Mouse (Mus musculus) heart, embryonic 15.5 days (tissue): ENCODE data around the gene Ipcef1. TPM values are rescaled to one million over a fixed set of nuclear protein-coding genes. Genes with fewer than 3 reads are reported as not detected.

ENCODE experiments used
- ATAC-seq: fragments of 200-750 bp; cut with Nextera tagmentation; replicated peaks from 2 replicates; pipeline ENCODE4 v1.8.0; 2017; ENCODE audit warnings: low read depth, moderate TSS enrichment; ENCODE audit not compliant: insufficient number of reproducible peaks, insufficient read depth, low FRiP score
- H3K27ac ChIP-seq: fragments of 300-500 bp; sonication (generic); 2 replicates; pipeline ENCODE4 v1.5.1; 2015; ENCODE audit warnings: mild to moderate bottlenecking, inconsistent platforms
- H3K27me3 ChIP-seq: fragments of 300-500 bp; sonication (generic); 2 replicates; pipeline ENCODE4 v1.6.1; 2015; ENCODE audit warnings: inconsistent platforms
- H3K36me3 ChIP-seq: fragments of 300-500 bp; sonication (generic); 2 replicates; pipeline ENCODE4 v1.6.1; 2015; ENCODE audit warnings: mild to moderate bottlenecking, inconsistent platforms
- H3K4me1 ChIP-seq: fragments of 300-500 bp; sonication (generic); replicated peaks from 2 replicates; pipeline ENCODE4 v1.6.1; 2015; ENCODE audit warnings: inconsistent platforms
- H3K4me2 ChIP-seq: fragments of 300-500 bp; sonication (generic); 2 replicates; pipeline ENCODE4 v1.6.1; 2015; ENCODE audit warnings: inconsistent platforms, mild to moderate bottlenecking, moderate library complexity
- H3K4me3 ChIP-seq: fragments of 300-500 bp; sonication (generic); 2 replicates; pipeline ENCODE4 v1.5.1; 2015; ENCODE audit warnings: mild to moderate bottlenecking, inconsistent platforms
- H3K9ac ChIP-seq: fragments of 300-500 bp; sonication (generic); 2 replicates; pipeline ENCODE4 v1.6.1; 2015; ENCODE audit warnings: mild to moderate bottlenecking, inconsistent platforms
- H3K9me3 ChIP-seq: fragments of 300-500 bp; sonication (generic); replicated peaks from 2 replicates; pipeline ENCODE4 v1.6.1; 2016; ENCODE audit warnings: inconsistent platforms
- WGBS: fragments of 180-500 bp; shearing (Covaris S2); methylation state at CpG from one replicate; pipeline ENCODE4 v1.1.7; 2015; ENCODE audit warnings: mixed read lengths; 5-methylcytosine and 5-hydroxymethylcytosine counted together
- polyA plus RNA-seq: library from polyadenylated mRNA; unstranded; fragments of >200 nt; fragmentation: Nextera tagmentation; extraction: Ambion mirVana; gene quantifications from 2 replicates; pipeline ENCODE4 v1.2.1, GENCODE M21; 2015

Ipcef1 gene
- 0.25 and 0.77 TPM in 2 replicates for polyA plus RNA-seq

DNA sequence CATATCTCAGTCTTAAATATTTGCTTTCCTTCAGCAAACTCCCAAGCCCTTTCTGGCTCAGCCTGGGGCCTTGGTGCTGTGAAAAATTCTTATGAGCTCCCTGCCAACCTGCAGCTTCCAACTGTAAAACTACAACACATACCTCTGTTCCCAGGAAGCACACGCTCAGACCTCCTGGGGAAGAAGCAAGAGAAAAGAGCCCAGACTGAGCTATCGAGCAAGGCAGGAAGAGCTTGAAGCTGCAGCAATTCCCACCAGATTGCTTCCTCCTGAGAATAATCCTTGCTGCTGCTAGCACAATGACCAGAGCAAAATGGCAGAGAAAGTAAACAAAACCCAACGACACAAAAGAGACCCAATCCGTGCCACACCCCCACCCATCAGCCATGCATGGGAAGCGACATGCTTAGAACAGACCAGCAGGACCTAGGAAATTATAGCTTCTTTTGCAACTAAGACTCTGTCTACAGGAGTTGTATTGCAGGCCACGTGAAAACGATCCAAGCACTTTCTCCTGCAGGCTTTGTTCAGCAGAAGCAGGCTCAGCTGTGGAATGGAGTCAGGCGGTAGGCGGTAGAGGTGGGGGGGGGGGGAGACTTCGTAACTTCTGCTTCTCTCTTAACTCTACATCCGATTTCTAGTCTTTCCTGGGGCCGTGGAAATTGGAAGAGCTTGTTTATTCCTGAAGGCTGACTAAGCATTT lies at the start of gene Ipcef1:
TSS of gene Ipcef1 (minus strand) at position 164 of the 703 bp plus-strand sequence.
- WGBS, result 36% methylated on average over 12 of the region's 12 CpGs
- ATAC-seq, result no peak
- H3K4me2 ChIP-seq, result no peak within 1 kb of the TSS
- H3K4me1 ChIP-seq, result 0 out of 2 replicates have a peak, but pooled peaks cover 3% of the 10 kb centered on the region
- H3K9me3 ChIP-seq, result no peaks in the 10 kb centered on the region
- no peak within 1 kb of the TSS for H3K27ac ChIP-seq
- H3K27me3 ChIP-seq, result no peaks in the 10 kb centered on the region
- H3K4me3 ChIP-seq, result no peak within 1 kb of the TSS
- H3K9ac ChIP-seq, result no peak within 1 kb of the TSS
- H3K36me3 ChIP-seq, result no peaks in the 10 kb centered on the region

GRCm38 (mm10) chr10:7077971-7078370 lies 25.7 kb upstream of the Ipcef1 start:
- no peak overlapping the region for H3K27ac ChIP-seq
- WGBS, result 84% methylated on average over 1 of the region's 1 CpGs

GRCm38 (mm10) chr10:7077389-7077808 lies 25.1 kb upstream of the Ipcef1 start:
- Histone ChIP-seq H3K4me3 (no peak overlapping the region), H3K9me3 (no peaks in the 10 kb centered on the region), H3K36me3 (no peaks in the 10 kb centered on the region), H3K27ac (no peak overlapping the region), H3K27me3 (no peaks in the 10 kb centered on the region), H3K9ac (no peak overlapping the region), H3K4me1 (peaks cover 2% of the 10 kb centered on the region; the same call in 1 of the 2 replicates), H3K4me2 (no peak overlapping the region)
- no peak for ATAC-seq
- 57% methylated on average over 7 of the region's 7 CpGs for WGBS

More at GRCm38 (mm10) chr10:7077971-7078370, 25.7 kb upstream of the Ipcef1 start:
- Histone ChIP-seq H3K27me3 (no peaks in the 10 kb centered on the region), H3K4me1 (peaks cover 2% of the 10 kb centered on the region; the same call in 1 of the 2 replicates), H3K36me3 (no peaks in the 10 kb centered on the region), H3K9me3 (no peaks in the 10 kb centered on the region), H3K4me2 (no peak overlapping the region), H3K4me3 (no peak overlapping the region), H3K9ac (no peak overlapping the region)
- no peak for ATAC-seq

DNA sequence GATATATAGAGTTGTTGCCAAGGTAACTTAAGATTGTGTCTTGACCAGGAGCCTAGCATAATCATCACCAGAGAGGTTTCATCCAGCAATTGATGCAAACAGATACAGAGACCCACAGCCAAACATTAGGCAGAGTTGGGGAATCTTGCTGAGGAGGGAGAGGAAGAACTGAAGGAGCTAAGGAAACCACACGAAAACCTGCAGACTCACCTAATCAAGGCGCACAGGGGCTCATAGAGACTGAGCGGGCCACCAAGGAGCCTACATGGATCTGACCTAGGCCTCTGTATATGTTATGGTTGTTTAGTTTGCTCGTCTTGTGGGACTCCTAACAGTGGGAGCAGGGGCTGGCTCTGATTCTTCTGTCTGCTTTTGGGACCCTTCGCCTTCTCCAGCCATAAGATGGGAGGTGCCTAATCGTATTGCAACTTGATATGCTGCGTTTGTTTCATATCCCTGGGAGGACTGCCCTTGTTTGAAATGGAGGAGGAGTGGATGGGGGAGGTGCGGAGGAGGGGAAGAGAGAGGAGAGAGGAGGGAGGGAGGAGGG lies 24.5 kb upstream of the Ipcef1 start:
- H3K4me3 ChIP-seq, result 0 out of 2 replicates have a peak overlapping the region, but pooled peaks have one; percentile 11

DNA sequence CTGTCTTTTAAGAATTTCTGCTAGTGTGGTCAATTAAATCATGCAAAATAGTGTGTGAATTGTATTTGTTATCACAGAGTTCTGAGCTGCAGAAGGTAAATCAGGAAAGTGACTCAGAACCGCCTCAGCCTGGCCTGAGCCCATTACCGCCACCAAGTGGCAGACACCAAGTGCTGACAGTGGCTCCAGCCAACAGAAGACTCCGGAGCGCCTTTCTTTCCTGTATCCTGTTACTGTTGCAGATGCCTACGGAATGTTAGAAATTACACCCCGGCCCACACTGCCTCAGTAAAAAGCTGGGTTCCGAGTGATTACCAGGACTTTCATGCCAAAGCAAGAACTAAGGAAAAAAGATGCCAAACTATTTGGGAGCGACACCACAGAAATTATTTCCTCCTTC lies 23.9 kb upstream of the Ipcef1 start:
- no peaks in the 10 kb centered on the region for H3K36me3 ChIP-seq
- H3K4me2 ChIP-seq, result peak overlapping the region; percentile 29
- H3K9ac ChIP-seq, result no peak overlapping the region
- H3K9me3 ChIP-seq, result no peaks in the 10 kb centered on the region
- 0 out of 2 replicates have a peak overlapping the region, but pooled peaks have one; percentile 11 for H3K4me3 ChIP-seq
- no peaks in the 10 kb centered on the region for H3K27me3 ChIP-seq
- peaks cover 2% of the 10 kb centered on the region; the same call in 1 of the 2 replicates for H3K4me1 ChIP-seq
- ATAC-seq, result no peak
- WGBS, result 7% methylated on average over 8 of the region's 8 CpGs
- H3K27ac ChIP-seq, result no peak overlapping the region

More for the DNA sequence above, 24.5 kb upstream of the Ipcef1 start:
- H3K9ac ChIP-seq, result no peak overlapping the region
- peak overlapping the region; percentile 29 for H3K4me2 ChIP-seq
- H3K9me3 ChIP-seq, result no peaks in the 10 kb centered on the region
- 50% methylated on average over 7 of the region's 8 CpGs for WGBS
- no peak overlapping the region for H3K27ac ChIP-seq
- H3K36me3 ChIP-seq, result no peaks in the 10 kb centered on the region
- no peaks in the 10 kb centered on the region for H3K27me3 ChIP-seq
- no peak for ATAC-seq
- H3K4me1 ChIP-seq, result peaks cover 2% of the 10 kb centered on the region; the same call in 1 of the 2 replicates

DNA sequence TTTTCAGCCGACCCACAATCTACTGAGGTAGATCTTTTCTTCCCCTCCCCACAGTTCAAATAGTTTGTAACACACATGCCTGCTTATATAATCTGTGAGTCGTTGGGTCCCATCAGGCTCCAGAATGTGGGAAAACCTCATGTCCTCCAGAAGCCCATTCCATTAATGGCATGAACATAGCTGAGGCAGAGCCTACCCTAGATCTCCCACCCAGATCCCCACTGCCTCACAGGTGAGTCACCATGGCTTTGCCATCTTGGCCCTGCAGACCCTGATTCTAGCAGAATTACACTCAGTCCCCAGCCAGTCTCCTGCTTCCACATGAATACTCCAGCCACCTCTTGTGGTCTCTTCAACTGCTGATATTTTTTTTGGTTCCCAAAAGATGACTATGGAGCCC lies 23.4 kb upstream of the Ipcef1 start:
- ATAC-seq, result no peak
- H3K27me3 ChIP-seq, result no peaks in the 10 kb centered on the region
- no peak overlapping the region for H3K27ac ChIP-seq
- whole genome bisulfite sequencing, result 76% methylated on average over 2 of the region's 2 CpGs
- H3K4me2 ChIP-seq, result no peak overlapping the region
- no peaks in the 10 kb centered on the region for H3K36me3 ChIP-seq
- H3K9me3 ChIP-seq, result no peaks in the 10 kb centered on the region
- no peak overlapping the region for H3K4me3 ChIP-seq
- peaks cover 2% of the 10 kb centered on the region; the same call in 1 of the 2 replicates for H3K4me1 ChIP-seq
- no peak overlapping the region for H3K9ac ChIP-seq

- no peaks in the 10 kb centered on the region for H3K9me3 ChIP-seq
- WGBS, result 78% methylated on average over 2 of the region's 2 CpGs
These were observed 22.0 kb upstream of the Ipcef1 start for GRCm38 (mm10) chr10:7074231-7074630.

DNA sequence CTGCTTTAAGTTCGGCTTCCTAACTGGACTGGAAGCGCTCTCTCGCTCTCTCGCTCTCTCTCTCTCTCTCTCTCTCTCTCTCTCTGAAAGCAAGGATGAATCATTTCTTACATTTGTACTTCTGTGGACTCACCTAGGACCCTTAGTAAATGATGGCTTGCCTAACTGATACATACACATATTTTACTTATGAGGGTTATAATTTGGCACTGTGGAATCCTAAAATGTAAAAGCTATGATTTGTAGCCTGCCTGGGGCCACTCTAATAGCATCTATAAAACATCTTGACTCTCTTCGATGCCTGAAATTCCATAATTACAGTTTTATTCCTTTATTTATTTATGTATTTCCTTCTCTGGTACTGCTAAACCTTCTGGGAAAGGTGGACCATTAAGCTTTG lies 18.6 kb upstream of the Ipcef1 start:
- Histone ChIP-seq H3K36me3 (no peaks in the 10 kb centered on the region), H3K4me3 (no peak overlapping the region), H3K9me3 (no peaks in the 10 kb centered on the region), H3K9ac (no peak overlapping the region), H3K27me3 (no peaks in the 10 kb centered on the region), H3K4me2 (no peak overlapping the region), H3K27ac (no peak overlapping the region), H3K4me1 (no peaks in the 10 kb centered on the region; the same call in 1 of the 2 replicates)
- WGBS, result 74% methylated on average over 5 of the region's 5 CpGs
- ATAC-seq, result no peak

More at GRCm38 (mm10) chr10:7074231-7074630, 22.0 kb upstream of the Ipcef1 start:
- Histone ChIP-seq H3K9ac (no peak overlapping the region), H3K36me3 (no peaks in the 10 kb centered on the region), H3K4me2 (no peak overlapping the region), H3K27me3 (no peaks in the 10 kb centered on the region), H3K27ac (no peak overlapping the region), H3K4me3 (no peak overlapping the region), H3K4me1 (peaks cover 2% of the 10 kb centered on the region; the same call in 1 of the 2 replicates)
- ATAC-seq, result no peak

- H3K4me2 ChIP-seq, result no peak overlapping the region
- ATAC-seq, result no peak
- WGBS, result 49% methylated on average over 8 of the region's 8 CpGs
These were observed 18.0 kb upstream of the Ipcef1 start for GRCm38 (mm10) chr10:7070100-7070835.

DNA sequence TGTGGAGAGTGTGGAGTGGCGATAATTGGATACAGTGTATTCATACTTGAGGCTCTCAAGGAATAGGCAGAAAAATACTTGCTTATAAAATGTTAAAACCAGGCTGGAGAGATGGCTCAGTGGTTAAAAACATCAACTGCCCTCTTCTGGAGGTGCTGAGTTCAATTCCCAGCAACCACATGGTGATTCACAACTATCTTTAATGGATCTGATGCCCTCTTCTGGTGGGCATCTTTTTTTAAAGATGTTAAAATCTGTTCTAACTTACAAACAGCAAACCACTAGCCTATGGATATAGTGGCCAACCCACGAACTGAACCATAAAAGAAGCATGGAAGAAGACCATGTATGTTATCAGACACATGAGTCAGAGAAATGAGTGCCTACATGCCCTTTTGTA lies 16.8 kb upstream of the Ipcef1 start:
- H3K36me3 ChIP-seq, result no peaks in the 10 kb centered on the region
- no peak overlapping the region for H3K27ac ChIP-seq
- H3K9ac ChIP-seq, result no peak overlapping the region
- ATAC-seq, result no peak
- WGBS, result 84% methylated on average over 2 of the region's 2 CpGs
- H3K4me1 ChIP-seq, result no peaks in the 10 kb centered on the region
- H3K4me3 ChIP-seq, result no peak overlapping the region
- no peaks in the 10 kb centered on the region for H3K9me3 ChIP-seq
- H3K4me2 ChIP-seq, result no peak overlapping the region
- no peaks in the 10 kb centered on the region for H3K27me3 ChIP-seq

More at GRCm38 (mm10) chr10:7070100-7070835, 18.0 kb upstream of the Ipcef1 start:
- H3K4me3 ChIP-seq, result no peak overlapping the region
- no peaks in the 10 kb centered on the region for H3K27me3 ChIP-seq
- H3K4me1 ChIP-seq, result no peaks in the 10 kb centered on the region
- no peak overlapping the region for H3K9ac ChIP-seq
- no peaks in the 10 kb centered on the region for H3K36me3 ChIP-seq
- no peak overlapping the region for H3K27ac ChIP-seq
- H3K9me3 ChIP-seq, result no peaks in the 10 kb centered on the region

DNA sequence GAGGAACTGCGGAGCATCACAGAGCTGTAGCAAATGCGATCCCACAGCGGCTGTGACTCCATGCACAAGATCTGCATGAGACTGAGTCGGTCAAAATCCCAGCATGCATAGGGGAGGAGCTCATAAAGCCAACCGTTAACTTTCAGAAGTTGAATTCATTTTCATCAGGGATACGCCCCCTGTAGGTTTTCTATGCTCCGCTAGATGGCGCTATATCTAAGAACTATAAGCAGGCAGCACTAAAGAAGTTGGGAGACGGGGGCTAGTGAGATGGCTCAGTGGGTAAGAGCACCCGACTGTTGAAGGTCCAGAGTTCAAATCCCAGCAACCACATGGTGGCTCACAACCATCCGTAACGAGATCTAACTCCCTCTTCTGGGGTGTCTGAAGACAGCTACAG lies 16.3 kb upstream of the Ipcef1 start:
- Histone ChIP-seq H3K9me3 (no peaks in the 10 kb centered on the region), H3K9ac (no peak overlapping the region), H3K27me3 (no peaks in the 10 kb centered on the region), H3K4me2 (no peak overlapping the region), H3K4me3 (no peak overlapping the region), H3K36me3 (no peaks in the 10 kb centered on the region), H3K27ac (no peak overlapping the region), H3K4me1 (no peaks in the 10 kb centered on the region)
- ATAC-seq, result no peak
- WGBS, result 60% methylated on average over 12 of the region's 12 CpGs
